In genomic region chr10:61123276-61123913, GRCm38 (mm10) we compare ENCODE assay signal across 22 mouse cellular contexts. TPM values are rescaled to one million over a fixed set of nuclear protein-coding genes. Genes with fewer than 3 reads are reported as not detected.
DNase-seq lines count a peak whose midpoint lies in the region; ATAC-seq and TF ChIP-seq lines count a peak whose summit lies in the region.
"Had no signal": no experiment of that assay in that cellular context is flagged by ENCODE, and none has a peak within 500 bp of the region (broad histone marks: within the 10 kb centered on the region; RNA-seq: fewer than 3 reads in every experiment).

No protein-coding gene starts in this region.

- H3K4me2 ChIP-seq in intestine, embryonic 15.5 days (replicated peaks): no peak overlapping the region
- H3K4me2 ChIP-seq in liver, embryonic 13.5 days: peak overlapping the region; percentile 59
- H3K4me2 ChIP-seq: heart, embryonic 12.5 days; hindbrain, embryonic 12.5 days; limb, embryonic 12.5 days; midbrain, embryonic 15.5 days had no signal

- TF ChIP-seq CTCF in small intestine, adult 2 months (IDR thresholded peaks at IDR 0.05; ENCODE audit: extremely low read depth, insufficient read length, insufficient replicate concordance, low read depth, low read length): no peak

- no peak overlapping the region for H3K9ac ChIP-seq in intestine, embryonic 15.5 days
- peak overlapping the region; percentile 24; the same call in 1 of the 2 replicates for H3K9ac ChIP-seq in liver, embryonic 13.5 days
- H3K9ac ChIP-seq: heart, embryonic 12.5 days; hindbrain, embryonic 12.5 days; limb, embryonic 12.5 days; midbrain, embryonic 15.5 days had no signal

- TF ChIP-seq POLR2A in small intestine, adult 2 months (IDR thresholded peaks at IDR 0.05; ENCODE audit: low read depth, low read length): no peak

- ATAC-seq in intestine, embryonic 15.5 days: peak; percentile 94
- ATAC-seq in liver, embryonic 13.5 days (ENCODE audit: low read depth): peak; percentile 97
- ATAC-seq: forebrain, embryonic 16.5 days; lung, postnatal 0 days; midbrain, embryonic 15.5 days; Patski had no signal

- H3K9me3 ChIP-seq in intestine, embryonic 15.5 days: no peaks in the 10 kb centered on the region
- no peaks in the 10 kb centered on the region for H3K9me3 ChIP-seq in liver, embryonic 13.5 days (replicated peaks)
- H3K9me3 ChIP-seq: embryonic facial prominence, embryonic 10.5 days; heart, embryonic 12.5 days; hindbrain, embryonic 12.5 days; limb, embryonic 12.5 days; midbrain, embryonic 15.5 days had no signal

- 73% methylated on average over 3 of the region's 3 CpGs for WGBS in intestine, embryonic 15.5 days
- 31% methylated on average over 3 of the region's 3 CpGs for WGBS in liver, embryonic 13.5 days (ENCODE audit: insufficient replicate concordance)
- WGBS in small intestine, adult 2 months: 30% methylated on average over 3 of the region's 3 CpGs

- no peaks in the 10 kb centered on the region for H3K27me3 ChIP-seq in intestine, embryonic 15.5 days (replicated peaks)
- no peaks in the 10 kb centered on the region for H3K27me3 ChIP-seq in liver, embryonic 13.5 days
- no peaks in the 10 kb centered on the region for H3K27me3 ChIP-seq in small intestine, adult 2 months (ENCODE audit: control insufficient read depth, insufficient read depth, low read length)
- H3K27me3 ChIP-seq: heart, embryonic 12.5 days; hindbrain, embryonic 12.5 days; limb, embryonic 12.5 days; midbrain, embryonic 15.5 days; Patski had no signal

- H3K4me3 ChIP-seq in intestine, embryonic 15.5 days (replicated peaks): no peak overlapping the region
- peak overlapping the region; percentile 18; the same call in 1 of the 2 replicates for H3K4me3 ChIP-seq in liver, embryonic 13.5 days (replicated peaks)
- H3K4me3 ChIP-seq in small intestine, adult 2 months (ENCODE audit: low read depth, low read length): no peak overlapping the region
- H3K4me3 ChIP-seq: embryonic facial prominence, embryonic 10.5 days; heart, embryonic 12.5 days; hindbrain, embryonic 12.5 days; limb, embryonic 12.5 days; midbrain, embryonic 15.5 days had no signal

- H3K4me1 ChIP-seq in intestine, embryonic 15.5 days (replicated peaks): no peaks in the 10 kb centered on the region
- H3K4me1 ChIP-seq in liver, embryonic 13.5 days (replicated peaks): peaks cover 67% of the 10 kb centered on the region
- H3K4me1 ChIP-seq in small intestine, adult 2 months (ENCODE audit: control insufficient read depth, insufficient read depth, insufficient read length, low read length): peaks cover 6% of the 10 kb centered on the region; the same call in 1 of the 2 replicates
- H3K4me1 ChIP-seq: embryonic facial prominence, embryonic 10.5 days; heart, embryonic 12.5 days; hindbrain, embryonic 12.5 days; limb, embryonic 12.5 days; midbrain, embryonic 15.5 days had no signal

- DNase-seq in c-Kit-positive CD71-positive TER-119-positive erythroid progenitor cells, embryonic 14.5 days (ENCODE audit: low spot score): peak; percentile 74
- peak; percentile 42 for DNase-seq in liver, embryonic 13.5 days
- DNase-seq in spleen, postnatal 36 days (ENCODE audit: low spot score in 2 of 2): no peak
- DNase-seq in adipocyte (ENCODE audit: low spot score): no peak
- no peak for DNase-seq in natural killer cell, adult 2 months (ENCODE audit: low spot score in 2 of 2)
- DNase-seq: adrenal gland, postnatal 14 days; cerebellum, adult 8-10 months; heart, postnatal 14 days; kidney, adult 9 months; kidney, postnatal 4 days; right cerebral cortex, postnatal 25 days; thymus, postnatal 14 days had no signal

- H3K36me3 ChIP-seq in intestine, embryonic 15.5 days: peaks cover 4% of the 10 kb centered on the region; the same call in 1 of the 2 replicates
- peaks cover 11% of the 10 kb centered on the region; the same call in 1 of the 2 replicates for H3K36me3 ChIP-seq in liver, embryonic 13.5 days
- H3K36me3 ChIP-seq in small intestine, adult 2 months (ENCODE audit: control insufficient read depth, insufficient read depth, low read length): peaks cover 43% of the 10 kb centered on the region

- H3K27ac ChIP-seq in intestine, embryonic 15.5 days: 0 out of 2 replicates have a peak overlapping the region, but pooled peaks have one; percentile 1
- peak overlapping the region; percentile 94 for H3K27ac ChIP-seq in liver, embryonic 13.5 days
- H3K27ac ChIP-seq in small intestine, adult 2 months (ENCODE audit: insufficient read depth, low read depth, low read length): peak overlapping the region; percentile 96
- H3K27ac ChIP-seq: embryonic facial prominence, embryonic 10.5 days; hindbrain, embryonic 12.5 days; limb, embryonic 12.5 days; midbrain, embryonic 15.5 days had no signal

RNA-seq across cellular contexts. Expression of gene Sgpl1, which starts 24.1 kb away (rescaled TPM):
- 77.1 and 81.1 TPM in 2 replicates for polyA plus RNA-seq in intestine, embryonic 15.5 days (2015; fragmentation: Nextera tagmentation; extraction: Ambion mirVana)
- 12.5 and 15.6 TPM in 2 replicates for polyA plus RNA-seq in liver, embryonic 13.5 days (2015; fragmentation: Nextera tagmentation; extraction: Ambion mirVana)
- 18.0 and 137 TPM in 2 replicates for polyA plus RNA-seq in small intestine, adult 2 months (2012; rRNA removed)

RNA-seq across cellular contexts. Expression of gene Pcbd1, which starts 34.3 kb away (rescaled TPM):
- 207 and 233 TPM in 2 replicates for polyA plus RNA-seq in intestine, embryonic 15.5 days (2015; fragmentation: Nextera tagmentation; extraction: Ambion mirVana)
- 134 and 148 TPM in 2 replicates for polyA plus RNA-seq in liver, embryonic 13.5 days (2015; fragmentation: Nextera tagmentation; extraction: Ambion mirVana)
- polyA plus RNA-seq in small intestine, adult 2 months (2012; rRNA removed): 14.7 and 21.0 TPM in 2 replicates

RNA-seq across cellular contexts. Expression of gene Tbata, which starts 48.4 kb away (rescaled TPM):
- polyA plus RNA-seq in intestine, embryonic 15.5 days (2015; fragmentation: Nextera tagmentation; extraction: Ambion mirVana): not detected in 2 replicates
- polyA plus RNA-seq in liver, embryonic 13.5 days (2015; fragmentation: Nextera tagmentation; extraction: Ambion mirVana): not detected in 2 replicates
- polyA plus RNA-seq in small intestine, adult 2 months (2012; rRNA removed): not detected in 2 replicates
- polyA plus RNA-seq: heart, embryonic 12.5 days; limb, embryonic 12.5 days; midbrain, embryonic 15.5 days; Patski had no signal

Comparison
In these comparisons a context has a peak if more than half of its experiments do, and no peak if none do; other contexts are left out.
1. DNase-seq: peak in c-Kit-positive CD71-positive TER-119-positive erythroid progenitor cells, embryonic 14.5 days (single experiment) and liver, embryonic 13.5 days (single experiment); none in spleen, postnatal 36 days (0 of 2), adipocyte (single experiment) and natural killer cell, adult 2 months (0 of 2).
2. H3K27ac ChIP-seq: peak in every context shown above with its lines; median percentile 96 in small intestine, adult 2 months; 94 in liver, embryonic 13.5 days; 1 in intestine, embryonic 15.5 days.